In the genomic region with DNA sequence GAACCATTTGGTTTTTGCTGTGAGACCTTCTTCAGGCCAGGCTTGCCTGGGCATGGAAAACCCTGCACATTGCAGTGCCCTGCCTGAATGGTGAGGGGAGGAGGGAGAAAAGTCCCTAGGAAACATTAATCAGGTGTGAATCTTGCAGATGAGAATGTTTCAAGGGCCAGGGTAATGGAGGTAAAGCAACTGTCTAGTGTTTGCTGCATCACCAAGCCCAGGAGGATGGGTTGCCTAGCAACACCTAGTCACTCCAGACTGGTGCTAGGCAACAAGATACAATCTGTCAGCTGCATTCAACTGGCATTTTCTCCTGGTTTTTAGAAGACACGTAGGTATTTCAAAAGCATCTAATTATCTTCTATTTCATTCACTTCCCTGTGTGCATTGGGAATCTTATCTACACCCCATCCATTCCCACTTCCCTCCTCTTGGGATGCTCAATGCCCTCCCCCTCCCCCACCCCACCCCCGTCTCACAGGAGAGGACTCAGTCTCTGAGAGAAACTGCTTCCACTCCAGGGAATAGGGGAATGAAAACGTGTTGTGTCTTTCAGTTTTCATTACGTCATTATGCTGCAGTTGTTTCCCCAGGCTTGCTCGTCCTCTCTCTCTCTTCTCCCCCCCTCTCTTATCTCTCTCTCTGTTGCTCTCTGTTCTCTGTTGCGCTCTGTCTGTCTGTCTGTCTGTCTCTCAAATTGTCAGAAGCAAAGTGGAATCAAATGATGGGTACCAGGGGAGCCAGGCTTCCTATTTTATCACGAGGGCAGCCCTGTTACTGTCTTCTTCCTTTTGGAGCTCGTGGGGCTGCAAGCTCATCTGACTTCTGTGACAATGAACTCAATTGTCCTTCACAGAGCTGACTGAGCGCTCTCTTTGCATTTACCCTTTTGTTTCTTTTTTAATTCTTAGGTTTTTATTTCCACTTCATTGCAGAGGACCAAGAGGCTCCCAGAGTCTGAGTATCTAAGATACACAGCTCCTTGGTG, we compare ENCODE assay signal across 9 mouse cellular contexts. TPM values are rescaled to one million over a fixed set of nuclear protein-coding genes. Genes with fewer than 3 reads are reported as not detected.
DNase-seq lines count a peak whose midpoint lies in the region; ATAC-seq and TF ChIP-seq lines count a peak whose summit lies in the region.
"Had no signal": no experiment of that assay in that cellular context is flagged by ENCODE, and none has a peak within 500 bp of the region (broad histone marks: within the 10 kb centered on the region; RNA-seq: fewer than 3 reads in every experiment).

No protein-coding gene starts in this region.

- H3K4me3 ChIP-seq in stomach, embryonic 14.5 days (ENCODE audit: low read depth, low read length), result no peak overlapping the region
- no peak overlapping the region for H3K4me3 ChIP-seq in stomach, postnatal 0 days (ENCODE audit: low read depth, low read length)
- H3K4me3 ChIP-seq in hindbrain, postnatal 0 days (ENCODE audit: low read length), result no peak overlapping the region
- H3K4me3 ChIP-seq in midbrain, embryonic 13.5 days (replicated peaks), result peak overlapping the region; percentile 11; the same call in 1 of the 2 replicates
- H3K4me3 ChIP-seq in intestine, postnatal 0 days (ENCODE audit: low read depth, low read length), result no peak overlapping the region
- H3K4me3 ChIP-seq: limb, embryonic 15.5 days had no signal

- WGBS in stomach, embryonic 14.5 days, result 41% methylated on average over 9 of the region's 9 CpGs
- 40% methylated on average over 9 of the region's 9 CpGs for WGBS in stomach, postnatal 0 days
- WGBS in hindbrain, postnatal 0 days, result 9% methylated on average over 9 of the region's 9 CpGs
- 8% methylated on average over 9 of the region's 9 CpGs for WGBS in midbrain, embryonic 13.5 days
- 36% methylated on average over 9 of the region's 9 CpGs for WGBS in intestine, postnatal 0 days

- H3K9ac ChIP-seq in stomach, embryonic 14.5 days (replicated peaks; ENCODE audit: low read depth, low read length), result no peak overlapping the region
- H3K9ac ChIP-seq in stomach, postnatal 0 days (ENCODE audit: low read length), result no peak overlapping the region
- peak overlapping the region; percentile 24; the same call in 1 of the 2 replicates for H3K9ac ChIP-seq in hindbrain, postnatal 0 days (replicated peaks; ENCODE audit: low read length)
- no peak overlapping the region; the same call in 1 of the 2 replicates for H3K9ac ChIP-seq in midbrain, embryonic 13.5 days (replicated peaks)
- no peak overlapping the region for H3K9ac ChIP-seq in intestine, postnatal 0 days (ENCODE audit: low read depth, low read length)
- H3K9ac ChIP-seq: limb, embryonic 15.5 days had no signal

- H3K36me3 ChIP-seq in stomach, embryonic 14.5 days (ENCODE audit: control insufficient read depth, insufficient read depth, low read length), result no peaks in the 10 kb centered on the region
- no peaks in the 10 kb centered on the region for H3K36me3 ChIP-seq in stomach, postnatal 0 days (ENCODE audit: control insufficient read depth, insufficient read depth, low read length)
- no peaks in the 10 kb centered on the region for H3K36me3 ChIP-seq in hindbrain, postnatal 0 days (ENCODE audit: insufficient read depth, low read length)
- H3K36me3 ChIP-seq in midbrain, embryonic 13.5 days, result no peaks in the 10 kb centered on the region
- no peaks in the 10 kb centered on the region for H3K36me3 ChIP-seq in intestine, postnatal 0 days (ENCODE audit: control insufficient read depth, insufficient read depth)
- H3K36me3 ChIP-seq: limb, embryonic 15.5 days had no signal

- H3K4me2 ChIP-seq in stomach, embryonic 14.5 days (replicated peaks; ENCODE audit: low read depth, low read length), result no peak overlapping the region
- no peak overlapping the region for H3K4me2 ChIP-seq in stomach, postnatal 0 days (replicated peaks; ENCODE audit: low read depth)
- peak overlapping the region; percentile 35 for H3K4me2 ChIP-seq in hindbrain, postnatal 0 days (ENCODE audit: low read depth, low read length)
- peak overlapping the region; percentile 41 for H3K4me2 ChIP-seq in midbrain, embryonic 13.5 days (replicated peaks)
- no peak overlapping the region for H3K4me2 ChIP-seq in intestine, postnatal 0 days (replicated peaks; ENCODE audit: low read depth)
- H3K4me2 ChIP-seq: limb, embryonic 15.5 days had no signal

- TF ChIP-seq EP300 in stomach, postnatal 0 days (optimal IDR thresholded peaks at IDR 0.05), result no peak

- no peak overlapping the region for H3K27ac ChIP-seq in stomach, embryonic 14.5 days (ENCODE audit: low read length)
- H3K27ac ChIP-seq in stomach, postnatal 0 days (replicated peaks), result no peak overlapping the region
- peak overlapping the region; percentile 88 for H3K27ac ChIP-seq in hindbrain, postnatal 0 days
- H3K27ac ChIP-seq in midbrain, embryonic 13.5 days, result peak overlapping the region; percentile 94
- H3K27ac ChIP-seq in intestine, postnatal 0 days (ENCODE audit: low read depth, low read length), result no peak overlapping the region
- H3K27ac ChIP-seq: limb, embryonic 15.5 days had no signal

- TF ChIP-seq CTCF in stomach, postnatal 0 days (IDR thresholded peaks at IDR 0.05; ENCODE audit: low read depth), result no peak
- TF ChIP-seq CTCF in hindbrain, postnatal 0 days (IDR thresholded peaks at IDR 0.05; ENCODE audit: low read depth), result no peak
- TF ChIP-seq CTCF in intestine, postnatal 0 days (IDR thresholded peaks at IDR 0.05; ENCODE audit: low read depth), result no peak

- ATAC-seq in stomach, embryonic 14.5 days (ENCODE audit: insufficient number of reproducible peaks, insufficient read depth, low FRiP score, low read depth), result peak; percentile 33; the same call in 1 of the 2 replicates
- ATAC-seq in stomach, postnatal 0 days (ENCODE audit: low FRiP score, low TSS enrichment), result no peak
- peak; percentile 97 for ATAC-seq in hindbrain, postnatal 0 days
- peak; percentile 99 for ATAC-seq in midbrain, embryonic 13.5 days
- ATAC-seq in intestine, postnatal 0 days, result no peak

- DNase-seq in stomach, postnatal 0 days (ENCODE audit: low spot score), result no peak
- peak; percentile 92 for DNase-seq in hindbrain, postnatal 0 days (ENCODE audit: low spot score)
- no peak for DNase-seq in lung, postnatal 14 days
- DNase-seq in lung, postnatal 36 days, result no peak
- no peak for DNase-seq in gastrocnemius, postnatal 14 days

- H3K9me3 ChIP-seq in stomach, embryonic 14.5 days (ENCODE audit: control insufficient read depth, low read depth, low read length), result no peaks in the 10 kb centered on the region
- no peaks in the 10 kb centered on the region for H3K9me3 ChIP-seq in stomach, postnatal 0 days (ENCODE audit: control insufficient read depth, low read length)
- no peaks in the 10 kb centered on the region for H3K9me3 ChIP-seq in hindbrain, postnatal 0 days (ENCODE audit: low read length)
- peaks cover 3% of the 10 kb centered on the region; the same call in 1 of the 2 replicates for H3K9me3 ChIP-seq in midbrain, embryonic 13.5 days
- H3K9me3 ChIP-seq in intestine, postnatal 0 days (ENCODE audit: control insufficient read depth), result 0 out of 2 replicates have a peak, but pooled peaks cover 4% of the 10 kb centered on the region
- H3K9me3 ChIP-seq: limb, embryonic 15.5 days had no signal

- intact Hi-C loops in gastrocnemius, postnatal 14 days (cut with DNase I; ENCODE audit: low total_unique reads), result no loop called here

- H3K4me1 ChIP-seq in stomach, embryonic 14.5 days (ENCODE audit: control insufficient read depth, insufficient read depth, low read length), result no peaks in the 10 kb centered on the region
- H3K4me1 ChIP-seq in stomach, postnatal 0 days (replicated peaks; ENCODE audit: control insufficient read depth, insufficient read depth), result no peaks in the 10 kb centered on the region
- peaks cover 15% of the 10 kb centered on the region for H3K4me1 ChIP-seq in hindbrain, postnatal 0 days (ENCODE audit: insufficient read depth, low read length)
- peaks cover 27% of the 10 kb centered on the region for H3K4me1 ChIP-seq in midbrain, embryonic 13.5 days (replicated peaks)
- H3K4me1 ChIP-seq in intestine, postnatal 0 days (replicated peaks; ENCODE audit: control insufficient read depth, insufficient read depth, low read length), result no peaks in the 10 kb centered on the region
- H3K4me1 ChIP-seq: limb, embryonic 15.5 days had no signal

- no peaks in the 10 kb centered on the region for H3K27me3 ChIP-seq in stomach, embryonic 14.5 days (ENCODE audit: control insufficient read depth, insufficient read depth, low read length)
- H3K27me3 ChIP-seq in stomach, postnatal 0 days (ENCODE audit: control insufficient read depth, insufficient read depth, low read length), result no peaks in the 10 kb centered on the region
- no peaks in the 10 kb centered on the region for H3K27me3 ChIP-seq in hindbrain, postnatal 0 days (ENCODE audit: insufficient read depth, low read length)
- H3K27me3 ChIP-seq in midbrain, embryonic 13.5 days, result no peaks in the 10 kb centered on the region
- H3K27me3 ChIP-seq in intestine, postnatal 0 days (replicated peaks; ENCODE audit: control insufficient read depth, insufficient read depth, low read length), result no peaks in the 10 kb centered on the region
- H3K27me3 ChIP-seq: limb, embryonic 15.5 days had no signal

RNA-seq across cellular contexts. Expression of gene Kl, which starts 46.1 kb away (rescaled TPM):
- polyA plus RNA-seq in stomach, embryonic 14.5 days (2014; fragmentation: Nextera tagmentation; extraction: Ambion mirVana), result 0.13 TPM in 2 replicates
- 0.27 and 0.30 TPM in 2 replicates for polyA plus RNA-seq in stomach, postnatal 0 days (2015; fragmentation: Nextera tagmentation; extraction: Ambion mirVana)
- total RNA-seq in hindbrain, postnatal 0 days (2014; rRNA removed), result 3.7 and 4.6 TPM in 2 replicates
- polyA plus RNA-seq in hindbrain, postnatal 0 days (2015; fragmentation: Nextera tagmentation; extraction: Ambion mirVana), result 1.1 and 1.3 TPM in 2 replicates
- 0.59 and 0.67 TPM in 2 replicates for polyA plus RNA-seq in midbrain, embryonic 13.5 days (2015; fragmentation: Nextera tagmentation; extraction: Ambion mirVana)
- 1 to 10 TPM in 1 of 2 experiments, under 1 TPM in 1; 0.75 to 1.1 TPM for total RNA-seq in gastrocnemius, postnatal 14 days (2021)
- polyA plus RNA-seq in intestine, postnatal 0 days (2015; fragmentation: Nextera tagmentation; extraction: Ambion mirVana), result 0.07 TPM in 2 replicates

Comparison
In these comparisons a context has a peak if more than half of its experiments do, and no peak if none do; other contexts are left out.
1. ATAC-seq: peak in stomach, embryonic 14.5 days (single experiment), hindbrain, postnatal 0 days (single experiment) and midbrain, embryonic 13.5 days (single experiment); none in stomach, postnatal 0 days (single experiment) and intestine, postnatal 0 days (single experiment).
2. H3K27ac ChIP-seq: peak in hindbrain, postnatal 0 days (single experiment) and midbrain, embryonic 13.5 days (single experiment); none in stomach, embryonic 14.5 days (single experiment), stomach, postnatal 0 days (single experiment) and intestine, postnatal 0 days (single experiment).
3. H3K4me2 ChIP-seq: peak in hindbrain, postnatal 0 days (single experiment) and midbrain, embryonic 13.5 days (single experiment); none in stomach, embryonic 14.5 days (single experiment), stomach, postnatal 0 days (single experiment) and intestine, postnatal 0 days (single experiment).